Mouse (Mus musculus) embryo, embryonic 10 days (tissue): ENCODE data around the gene Exosc1.
"Not testable (repeated sequence)": the region's sequence is repeated elsewhere in the genome, so short reads cannot be mapped to it uniquely, and the experiment has no call there.

Experiments used
- DNase-seq: peaks from one replicate; pipeline ENCODE4 v3.0.0-alpha.2; 2015; ENCODE audit warnings: low spot score

Exosc1 gene

GRCm38 (mm10) chr19:41933179-41934086, at the start of gene Exosc1, which contains the start of gene Zdhhc16:
Gene Exosc1 (minus strand): TSS chr19:41933423.
Gene Zdhhc16 (plus strand): TSS chr19:41933480.
- peak; percentile 99 for DNase-seq

- peak; percentile 25 for DNase-seq
These were observed 49.5 kb upstream of the Exosc1 start for GRCm38 (mm10) chr19:41982791-41983150.

- DNase-seq = peak; percentile 46
These were observed 48.9 kb upstream of the Exosc1 start for GRCm38 (mm10) chr19:41981931-41982790.

GRCm38 (mm10) chr19:41981595-41981927, 48.3 kb upstream of the Exosc1 start, which contains the start of gene Ubtd1:
Gene Ubtd1 (plus strand): TSS chr19:41981763.
- DNase-seq = no peak

- DNase-seq = peak; percentile 100
These were observed 47.8 kb upstream of the Exosc1 start, which contains the start of gene Mms19 for GRCm38 (mm10) chr19:41980819-41981594. Gene Mms19 (minus strand): TSS chr19:41981157.

GRCm38 (mm10) chr19:41980422-41980818, 47.2 kb upstream of the Exosc1 start:
- DNase-seq = peak; percentile 84

- DNase-seq = no peak
These were observed 40.9 kb upstream of the Exosc1 start for GRCm38 (mm10) chr19:41973891-41974794.

GRCm38 (mm10) chr19:41969618-41970017, 36.4 kb upstream of the Exosc1 start:
- no peak for DNase-seq

- DNase-seq = no peak
These were observed 20.4 kb upstream of the Exosc1 start for GRCm38 (mm10) chr19:41953574-41953973.

- no peak for DNase-seq
These were observed 19.1 kb upstream of the Exosc1 start for GRCm38 (mm10) chr19:41952287-41952686.

- DNase-seq = no peak
These were observed 10.6 kb upstream of the Exosc1 start for GRCm38 (mm10) chr19:41943841-41944240.

GRCm38 (mm10) chr19:41938539-41938938, 5.3 kb upstream of the Exosc1 start:
- DNase-seq = no peak

GRCm38 (mm10) chr19:41935921-41936320, 2.7 kb upstream of the Exosc1 start:
- no peak for DNase-seq

- no peak for DNase-seq
These were observed 901 bp upstream of the Exosc1 start for GRCm38 (mm10) chr19:41934124-41934523.

GRCm38 (mm10) chr19:41932686-41933085, 537 bp downstream of the Exosc1 start:
- peak; percentile 32 for DNase-seq

- no peak for DNase-seq
These were observed 12.7 kb downstream of the Exosc1 start for GRCm38 (mm10) chr19:41920412-41921067.

- DNase-seq = no peak
These were observed 13.8 kb downstream of the Exosc1 start for GRCm38 (mm10) chr19:41919471-41919870.

- DNase-seq = no peak
These were observed 16.4 kb downstream of the Exosc1 start for GRCm38 (mm10) chr19:41916853-41917252.

- no peak for DNase-seq
These were observed 17.9 kb downstream of the Exosc1 start for GRCm38 (mm10) chr19:41915294-41915693.

- DNase-seq = not testable (repeated sequence)
These were observed 18.7 kb downstream of the Exosc1 start for GRCm38 (mm10) chr19:41914592-41914882.
